Mouse (Mus musculus): ENCODE data around the gene Ubxn1.
"Not testable (repeated sequence)": the region's sequence is repeated elsewhere in the genome, so short reads cannot be mapped to it uniquely, and the experiment has no call there.

The Ubxn1 gene

DNA sequence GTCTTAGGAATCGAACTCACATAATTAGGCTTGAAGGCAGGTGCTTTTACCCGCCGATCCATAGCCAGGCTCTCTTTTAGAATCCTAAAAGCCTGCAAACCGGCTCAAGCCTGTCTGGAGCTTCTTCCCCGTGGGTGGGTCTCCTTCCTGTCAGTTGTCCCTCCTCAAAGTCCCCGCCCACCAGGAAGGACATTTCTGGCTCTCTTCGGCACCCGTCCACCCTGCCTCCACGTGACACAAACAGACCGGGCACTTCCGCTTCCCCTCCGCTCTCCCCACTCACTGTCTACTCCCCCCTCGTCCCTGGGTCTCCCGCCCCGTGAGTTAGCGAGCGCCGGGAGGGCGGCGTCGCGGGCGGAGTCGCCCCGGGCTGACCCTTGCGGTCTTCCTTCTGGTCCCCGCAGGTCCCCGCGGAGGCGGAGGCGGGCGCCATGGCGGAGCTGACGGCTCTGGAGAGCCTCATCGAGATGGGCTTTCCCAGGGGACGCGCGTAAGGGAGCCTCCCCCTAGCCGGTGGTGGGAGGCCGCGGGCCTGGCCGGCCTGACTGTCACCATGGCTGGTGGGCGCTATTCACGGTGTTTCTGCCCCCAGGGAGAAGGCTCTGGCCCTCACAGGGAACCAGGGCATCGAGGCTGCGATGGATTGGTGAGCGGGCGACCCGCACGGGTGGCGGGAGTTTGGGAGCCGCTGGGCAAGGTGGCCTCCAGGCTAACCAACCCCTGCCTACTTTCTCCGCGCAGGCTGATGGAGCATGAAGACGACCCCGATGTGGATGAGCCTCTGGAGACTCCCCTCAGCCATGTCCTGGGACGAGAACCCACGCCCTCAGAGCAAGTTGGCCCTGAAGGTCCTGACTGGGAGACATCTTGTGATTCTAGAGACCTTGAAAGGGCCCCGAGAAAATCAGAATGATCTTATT, at the start of gene Ubxn1:
Ubxn1 (plus strand) TSS at position 230 of the 920 bp plus-strand sequence.
- DNase-seq: peak; percentile 99

DNA sequence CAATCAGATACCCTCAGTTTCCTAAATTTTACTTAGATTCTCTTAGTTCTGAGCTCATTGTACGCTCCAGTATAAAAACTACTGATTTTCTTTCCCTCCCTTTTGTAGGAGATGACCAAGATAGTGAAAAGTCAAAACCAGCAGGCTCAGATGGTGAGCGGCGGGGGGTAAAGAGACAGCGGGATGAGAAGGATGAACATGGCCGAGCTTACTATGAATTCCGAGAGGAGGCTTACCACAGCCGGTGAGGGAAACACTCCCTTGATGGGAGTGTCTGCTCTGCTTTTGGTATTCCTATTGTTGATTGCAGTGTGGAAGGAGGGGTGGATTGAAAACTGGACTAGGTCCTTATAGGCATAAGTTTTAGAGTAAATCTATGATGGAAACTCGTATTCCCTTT, 48.6 kb upstream of the Ubxn1 start:
- no peak for DNase-seq

- no peak for DNase-seq
Measured at GRCm38 (mm10) chr19:8829660-8830059, 41.6 kb upstream of the Ubxn1 start, which contains the start of gene AC129217.1. AC129217.1 (plus strand) TSS chr19:8829773.

- no peak for DNase-seq
Measured at GRCm38 (mm10) chr19:8830664-8831063, 40.6 kb upstream of the Ubxn1 start.

- DNase-seq: no peak
Measured at GRCm38 (mm10) chr19:8831262-8831661, 40.0 kb upstream of the Ubxn1 start.

DNA sequence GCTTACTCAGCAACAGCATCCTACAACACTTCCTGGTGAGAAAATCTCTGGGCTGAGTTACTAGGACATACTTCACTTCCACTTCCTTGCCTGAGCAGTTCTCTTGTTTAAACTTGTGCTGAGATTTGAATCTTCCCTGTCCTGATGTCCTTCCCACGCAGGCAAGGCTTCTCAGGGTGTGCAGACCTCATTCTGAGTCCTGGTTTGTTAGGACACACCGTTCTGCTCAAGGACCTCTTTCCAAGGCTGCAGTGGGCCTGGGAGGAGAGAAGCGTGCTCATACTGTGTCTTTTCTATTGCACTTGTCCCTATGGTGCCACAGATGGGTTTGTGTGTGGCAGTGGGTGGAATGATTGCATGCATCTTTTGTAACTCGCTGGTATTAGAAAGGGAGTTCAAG, 38.3 kb upstream of the Ubxn1 start:
- no peak for DNase-seq

- not testable (repeated sequence) for DNase-seq
Measured at GRCm38 (mm10) chr19:8836327-8836726, 35.0 kb upstream of the Ubxn1 start.

- DNase-seq: peak; percentile 88
Measured at GRCm38 (mm10) chr19:8837251-8837791, 34.0 kb upstream of the Ubxn1 start, which contains the start of gene Bscl2. Bscl2 (plus strand) TSS chr19:8837467.

- peak; percentile 56 for DNase-seq
Measured at GRCm38 (mm10) chr19:8838041-8838730, 33.1 kb upstream of the Ubxn1 start.

- no peak for DNase-seq
Measured at GRCm38 (mm10) chr19:8839103-8839907, 32.0 kb upstream of the Ubxn1 start, which contains the start of gene Gng3. Gng3 (minus strand) TSS chr19:8839194.

GRCm38 (mm10) chr19:8839908-8840791, 31.1 kb upstream of the Ubxn1 start:
- DNase-seq: peak; percentile 89

DNA sequence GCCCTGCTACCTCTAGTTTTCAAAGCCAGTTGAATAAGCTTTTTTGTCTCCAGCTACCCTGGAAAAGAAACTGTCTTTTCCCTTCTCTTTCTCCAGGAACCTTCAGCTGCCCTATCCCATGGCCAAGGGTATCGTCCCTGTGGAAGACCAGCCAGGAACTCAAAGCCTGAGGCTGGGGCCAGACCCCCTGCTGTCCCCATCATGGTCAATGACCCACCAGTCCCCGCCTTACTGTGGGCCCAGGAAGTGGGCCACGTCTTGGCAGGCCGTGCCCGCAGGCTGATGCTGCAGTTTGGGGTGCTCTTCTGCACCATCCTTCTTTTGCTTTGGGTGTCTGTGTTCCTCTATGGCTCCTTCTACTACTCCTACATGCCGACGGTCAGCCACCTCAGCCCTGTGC, 30.3 kb upstream of the Ubxn1 start:
- no peak for DNase-seq

GRCm38 (mm10) chr19:8842961-8843360, 28.3 kb upstream of the Ubxn1 start:
- DNase-seq: peak; percentile 19

GRCm38 (mm10) chr19:8844371-8845129, 26.7 kb upstream of the Ubxn1 start:
- peak; percentile 90 for DNase-seq

DNA sequence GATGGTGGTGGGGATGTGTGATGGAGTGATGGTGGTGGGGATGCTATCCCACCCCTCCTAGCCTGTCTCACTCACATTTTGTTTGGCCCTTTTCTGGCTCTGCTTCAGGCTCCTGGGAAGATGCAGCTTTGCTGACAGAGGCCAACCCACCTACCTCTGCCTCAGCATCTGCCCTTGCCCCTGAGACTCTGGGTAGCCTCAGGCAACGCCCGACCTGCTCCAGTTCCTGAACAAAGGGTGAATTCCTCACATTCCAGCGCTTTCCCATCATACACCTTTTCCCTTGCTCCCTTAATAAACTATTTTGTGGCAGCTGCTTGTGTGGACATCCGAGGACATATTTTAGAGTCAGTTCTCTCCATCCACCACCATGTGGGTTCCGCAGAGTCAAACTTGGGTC, 22.9 kb upstream of the Ubxn1 start:
- no peak for DNase-seq

- DNase-seq: peak; percentile 69
Measured at GRCm38 (mm10) chr19:8850402-8850901, 20.8 kb upstream of the Ubxn1 start, which contains the start of gene Lrrn4cl. Lrrn4cl (plus strand) TSS chr19:8850768.

GRCm38 (mm10) chr19:8851639-8852038, 19.7 kb upstream of the Ubxn1 start:
- DNase-seq: peak; percentile 20

DNA sequence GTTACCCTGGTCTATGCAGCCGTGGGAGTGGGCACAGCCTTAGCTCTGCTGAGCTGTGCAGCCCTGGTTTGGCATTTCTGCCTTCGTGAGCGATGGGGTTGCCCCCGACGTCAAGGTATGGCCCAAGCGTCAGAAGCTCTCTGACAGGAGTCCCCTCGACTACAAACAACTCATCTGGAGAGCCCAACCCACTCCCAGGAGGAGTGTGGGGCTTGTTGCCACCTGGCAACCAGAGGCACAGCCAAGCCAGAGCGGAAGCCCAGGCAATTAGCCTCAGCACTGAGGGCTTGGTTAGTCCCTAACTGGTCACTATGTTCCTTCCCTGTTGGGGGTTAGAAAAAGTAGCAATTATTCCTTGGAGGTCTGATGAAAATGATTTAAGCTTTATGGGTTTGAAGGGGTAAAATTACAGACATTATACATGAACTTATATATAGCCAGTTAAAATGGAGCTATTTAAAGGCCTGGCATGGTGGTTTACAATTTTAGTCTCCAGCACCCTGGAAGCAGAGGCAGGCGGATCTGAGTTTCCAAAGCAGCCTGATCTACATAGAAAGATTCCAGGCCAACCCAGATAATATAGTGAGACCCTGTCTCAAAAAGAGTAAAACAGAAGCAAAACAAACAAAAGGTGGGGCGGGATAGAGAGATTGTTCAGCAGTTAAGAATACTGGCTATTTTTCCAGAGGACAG, 18.9 kb upstream of the Ubxn1 start:
- no peak for DNase-seq

DNA sequence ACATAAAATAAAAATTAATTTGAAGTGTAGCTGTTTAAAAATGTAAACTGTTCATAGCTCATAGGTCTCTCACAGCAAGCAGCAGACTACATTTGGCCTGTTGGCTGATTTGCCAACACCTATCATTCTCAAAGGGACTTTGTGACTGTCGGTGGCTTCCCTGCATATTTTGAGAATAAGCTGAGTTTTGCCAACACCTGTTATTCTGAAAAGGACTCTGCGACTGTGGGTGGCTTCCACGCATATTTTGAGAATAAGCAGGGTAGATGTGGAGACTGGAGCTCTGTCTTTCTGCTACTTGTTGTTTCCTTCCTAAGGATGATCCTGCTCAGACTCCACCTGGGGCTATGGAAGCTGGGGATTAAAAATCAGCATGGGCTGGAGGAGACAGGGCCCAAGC, 18.2 kb upstream of the Ubxn1 start:
- DNase-seq: no peak

DNA sequence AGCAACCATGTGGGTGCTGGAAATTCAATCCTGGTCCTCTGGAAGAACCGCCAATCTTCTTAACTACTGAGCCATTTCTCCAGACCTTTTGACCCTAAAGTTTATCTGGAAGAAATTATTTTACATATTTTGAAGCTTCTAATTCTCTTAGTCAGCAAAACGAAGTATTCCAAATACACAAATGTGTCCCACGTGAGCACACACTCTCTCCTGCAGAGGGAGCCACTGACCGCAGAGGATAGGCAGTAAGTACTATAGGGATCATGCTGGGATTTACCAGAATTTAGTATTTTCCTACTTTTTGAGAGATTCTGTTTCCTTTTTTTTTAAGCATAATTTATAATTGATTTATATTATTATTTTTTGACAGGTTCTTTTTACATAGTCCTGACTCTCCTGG, 13.6 kb upstream of the Ubxn1 start:
- DNase-seq: peak; percentile 81

Data from lung, postnatal 10 days (tissue).